Mouse (Mus musculus) B cell, adult 2 months (primary cell): Measurements from ENCODE around the gene Wsb2.
A peak's percentile ranks its signal among the peaks of the same experiment; 100 is the strongest.
"Not testable (repeated sequence)": the region's sequence is repeated elsewhere in the genome, so short reads cannot be mapped to it uniquely, and the experiment has no call there.

Source experiments
- DNase-seq, 2 experiments: peaks; one replicate each; pipeline ENCODE4 v3.0.0; 2022

Wsb2 gene

DNA sequence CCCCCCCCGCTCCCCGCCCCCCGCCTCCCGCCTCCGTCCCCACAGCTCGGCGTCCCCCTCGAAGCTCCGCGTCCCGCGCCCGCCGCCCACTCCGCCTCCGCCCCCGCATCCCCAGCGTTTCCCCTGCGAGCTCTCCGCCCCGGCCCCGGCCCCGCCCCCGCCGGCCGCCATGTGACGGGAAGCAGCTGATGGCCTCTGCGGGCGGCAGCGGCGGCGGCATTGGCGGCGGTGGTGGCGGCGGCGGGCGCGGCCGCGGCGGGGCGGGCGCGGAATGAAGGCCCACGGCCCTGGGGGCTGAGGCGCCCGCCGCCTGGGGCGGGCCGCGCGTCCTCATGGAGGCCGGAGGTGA lies at the start of gene Wsb2:
Gene Wsb2 (plus strand): TSS at position 176 of the 349 bp plus-strand sequence.
- peak; percentile 85 to 88 for DNase-seq

DNA sequence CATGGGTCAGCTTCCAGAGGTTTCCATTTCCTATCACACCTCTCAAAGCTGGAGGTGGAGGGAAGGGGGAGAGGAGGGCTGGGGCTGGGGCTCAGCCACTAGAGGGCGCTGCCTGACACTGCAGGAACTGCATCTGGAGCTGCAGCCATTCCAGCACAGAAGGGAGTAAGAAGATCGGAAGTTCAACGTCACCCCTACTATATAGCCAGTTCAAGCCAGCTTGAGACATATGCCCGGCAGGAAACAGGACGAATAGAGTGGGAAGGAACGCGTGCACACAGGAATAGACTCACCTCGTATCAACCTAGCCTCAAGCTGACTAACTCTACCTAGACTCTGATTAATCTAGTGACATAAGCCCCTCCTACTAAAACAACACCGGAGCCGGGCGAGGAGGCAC lies 49.4 kb upstream of the Wsb2 start:
- DNase-seq: peak; percentile 79

- DNase-seq: peak; percentile 54 to 56
Observed at GRCm38 (mm10) chr5:117313420-117313819, 43.7 kb upstream of the Wsb2 start.

DNA sequence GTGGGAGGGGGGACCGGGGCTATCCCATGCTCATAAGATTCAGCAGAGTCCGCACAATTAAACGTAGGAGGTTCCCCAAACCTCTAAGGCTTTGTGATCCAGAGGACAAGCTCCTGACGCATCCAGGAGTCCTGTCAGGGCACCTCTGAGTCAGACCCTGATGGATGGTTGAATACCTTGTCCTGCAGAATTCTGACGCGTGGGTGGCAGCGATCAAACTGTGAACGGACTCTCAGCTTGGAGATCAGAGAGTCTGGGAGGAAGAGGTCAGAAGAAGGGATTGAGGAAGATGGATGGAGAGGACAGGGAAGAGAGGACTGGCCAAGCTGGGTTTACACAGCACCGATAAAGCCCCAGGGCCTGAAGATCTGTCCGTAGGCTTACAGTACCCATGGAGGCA lies 43.2 kb upstream of the Wsb2 start:
- no peak for DNase-seq

DNA sequence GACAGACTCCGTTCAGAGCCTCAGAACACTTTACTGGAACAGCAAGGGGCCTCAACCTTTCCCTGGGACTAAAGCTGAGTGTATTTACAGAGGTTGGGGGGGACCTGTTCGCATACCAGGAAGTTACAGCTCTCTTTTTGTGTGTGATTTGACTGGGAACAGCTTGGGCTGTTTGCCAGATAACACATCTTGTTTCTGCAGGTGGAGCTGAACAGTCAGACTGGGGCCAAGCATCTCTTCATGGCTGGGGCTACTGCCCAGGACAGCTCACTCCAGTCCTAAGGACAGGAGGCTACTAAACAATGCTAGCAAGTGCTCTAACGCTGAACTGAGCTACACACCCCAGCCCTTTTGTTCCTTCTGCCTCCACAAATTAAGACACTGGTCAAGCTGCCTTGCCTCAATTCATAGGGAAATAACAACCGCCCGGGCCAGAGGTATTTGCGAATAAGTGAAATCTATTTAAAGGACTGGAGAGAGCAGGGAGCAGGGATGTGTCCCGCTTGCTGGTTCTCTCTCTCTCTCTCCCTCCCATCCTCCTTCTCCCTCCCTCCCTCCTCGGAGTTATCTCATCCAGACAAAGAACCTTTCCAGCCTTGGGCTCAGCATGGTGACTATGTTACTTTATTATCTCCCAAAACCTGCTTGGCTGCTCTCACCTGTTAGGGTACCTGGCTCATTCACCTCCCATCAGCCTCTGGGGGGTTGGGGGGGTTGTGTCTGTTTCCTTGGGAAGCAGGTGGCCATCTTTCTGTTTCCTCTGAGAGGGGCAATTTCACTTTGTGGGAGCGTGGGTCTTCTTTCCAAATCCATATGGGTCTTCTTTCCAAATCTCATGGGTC lies 42.3 kb upstream of the Wsb2 start:
- no peak for DNase-seq

GRCm38 (mm10) chr5:117318741-117319629 lies 38.1 kb upstream of the Wsb2 start, which contains the start of gene Vsig10:
TSS of gene Vsig10 (plus strand) at chr5:117319083.
- DNase-seq: peak; percentile 39 to 51

DNA sequence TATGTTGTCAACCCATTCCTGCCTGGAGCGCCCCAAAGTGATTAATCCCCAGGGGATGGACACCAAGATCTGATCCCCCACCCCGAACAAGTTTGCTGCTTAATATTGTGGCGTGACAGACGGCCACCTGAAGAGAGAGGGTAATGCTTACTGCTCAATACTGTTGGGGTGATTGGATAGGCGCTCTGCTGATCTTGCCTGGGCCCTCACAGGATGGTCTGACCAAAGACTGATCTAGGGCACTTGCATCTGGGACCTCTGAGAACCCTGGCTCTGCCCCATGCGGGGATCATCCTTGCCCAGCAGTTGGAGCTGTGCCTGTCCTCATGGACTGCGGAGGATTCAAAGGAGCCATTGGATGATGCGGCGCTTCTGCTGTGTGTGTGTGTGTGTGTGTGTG lies 33.4 kb upstream of the Wsb2 start:
- no peak for DNase-seq

- no peak for DNase-seq
Observed at GRCm38 (mm10) chr5:117326408-117326807, 30.7 kb upstream of the Wsb2 start.

DNA sequence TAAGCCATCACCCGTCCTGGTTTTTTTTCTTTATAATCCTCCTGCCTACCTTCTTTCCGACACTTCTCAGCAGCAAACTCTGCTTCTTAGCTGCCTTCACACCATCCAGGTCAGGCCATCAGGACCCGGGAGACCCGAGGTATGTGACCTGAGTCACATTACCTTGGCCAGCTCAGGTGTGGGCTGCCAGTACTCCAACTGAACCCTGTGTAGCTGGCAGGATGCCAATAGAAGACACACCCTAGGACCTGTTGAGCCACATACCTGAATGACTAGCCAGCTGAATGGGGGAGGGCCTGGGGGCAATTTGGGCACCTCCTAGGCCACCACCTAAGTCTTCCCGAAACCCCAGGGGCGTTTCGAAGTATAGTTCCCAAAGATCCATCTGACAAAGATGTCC lies 26.6 kb upstream of the Wsb2 start:
- DNase-seq: no peak

- DNase-seq: no peak
Observed at GRCm38 (mm10) chr5:117337999-117338398, 19.1 kb upstream of the Wsb2 start.

GRCm38 (mm10) chr5:117338503-117338902 lies 18.6 kb upstream of the Wsb2 start:
- DNase-seq: no peak

DNA sequence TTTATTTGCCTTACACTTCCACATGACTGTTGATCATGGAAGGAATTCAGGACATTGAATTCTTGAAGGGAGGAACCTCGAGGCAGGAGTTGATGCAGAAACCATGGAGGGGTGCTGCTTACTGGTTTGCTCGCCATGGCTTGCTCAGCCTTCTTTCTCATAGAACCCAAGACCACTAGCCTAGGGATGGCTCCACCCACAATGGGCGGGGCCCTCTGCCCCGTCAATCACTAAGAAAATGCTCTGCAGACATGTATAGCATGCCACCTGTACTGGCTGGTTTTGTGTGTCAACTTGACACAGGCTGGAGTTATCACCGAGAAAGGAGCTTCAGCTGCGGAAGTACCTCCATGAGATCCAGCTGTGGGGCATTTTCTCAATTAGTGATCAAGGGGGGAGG lies 17.0 kb upstream of the Wsb2 start:
- DNase-seq: no peak

DNA sequence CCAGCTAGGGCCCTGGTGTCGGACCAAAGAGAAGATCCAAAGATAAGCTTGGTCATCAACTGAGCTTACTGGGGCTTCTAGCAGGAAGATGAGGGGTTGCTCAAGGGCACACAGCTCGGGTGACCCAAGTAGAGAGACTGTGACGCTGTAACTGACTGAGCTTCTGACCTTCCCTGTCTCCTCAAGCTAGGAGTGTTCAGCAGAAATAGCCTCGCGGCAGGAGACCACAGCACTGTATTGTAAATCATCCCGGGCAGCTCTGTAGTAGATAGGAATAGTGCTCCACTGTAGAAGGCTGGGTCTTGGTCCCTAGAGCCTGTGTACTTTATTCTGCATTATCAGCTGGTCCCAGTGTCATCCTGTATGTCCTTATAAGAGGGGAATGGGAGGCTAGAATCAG lies 15.2 kb upstream of the Wsb2 start:
- DNase-seq: no peak

- not testable (repeated sequence) for DNase-seq
Observed at GRCm38 (mm10) chr5:117344496-117344895, 12.6 kb upstream of the Wsb2 start.

GRCm38 (mm10) chr5:117345432-117345976 lies 11.6 kb upstream of the Wsb2 start:
- DNase-seq: no peak

DNA sequence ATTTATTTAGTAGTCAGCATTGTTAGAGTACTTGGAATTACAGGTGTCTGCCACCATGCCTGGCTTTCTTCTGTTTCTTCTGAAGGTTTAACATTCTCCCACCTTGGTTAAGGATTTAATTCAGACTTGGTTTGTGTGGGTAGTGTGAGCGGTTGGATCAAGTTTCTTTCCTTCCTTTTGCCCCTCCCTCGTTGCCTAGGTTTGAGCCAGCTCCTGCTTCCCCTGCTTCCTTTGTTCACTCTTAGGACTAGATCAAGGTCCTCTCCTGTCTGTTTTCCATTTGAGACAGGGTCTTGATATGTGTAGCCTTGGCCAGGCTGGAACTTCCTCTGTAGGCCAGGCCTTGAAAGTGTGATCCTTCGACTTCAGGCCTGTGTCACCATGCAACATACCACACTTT lies 10.8 kb upstream of the Wsb2 start:
- no peak for DNase-seq

GRCm38 (mm10) chr5:117347011-117347410 lies 10.1 kb upstream of the Wsb2 start:
- DNase-seq: no peak

- DNase-seq: no peak
Observed at GRCm38 (mm10) chr5:117347838-117348237, 9.3 kb upstream of the Wsb2 start.

DNA sequence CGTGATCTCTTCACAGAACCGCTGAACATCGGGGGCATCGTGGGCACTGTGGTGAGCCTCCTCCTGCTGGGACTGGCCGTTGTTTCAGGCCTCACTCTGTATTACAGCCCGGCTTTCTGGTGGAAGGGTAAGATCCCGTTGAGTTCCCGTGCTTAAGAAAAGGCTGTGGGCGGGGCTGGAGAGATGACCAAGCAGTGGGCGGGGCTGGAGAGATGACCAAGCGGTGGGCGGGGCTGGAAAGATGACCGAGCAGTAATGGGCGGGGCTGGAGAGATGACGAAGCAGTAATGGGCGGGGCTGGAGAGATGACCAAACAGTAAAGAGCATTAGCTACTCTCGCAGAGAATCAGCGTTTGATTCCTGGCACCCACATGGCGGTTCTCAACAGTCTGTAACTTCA lies 8.8 kb upstream of the Wsb2 start:
- DNase-seq: no peak

DNA sequence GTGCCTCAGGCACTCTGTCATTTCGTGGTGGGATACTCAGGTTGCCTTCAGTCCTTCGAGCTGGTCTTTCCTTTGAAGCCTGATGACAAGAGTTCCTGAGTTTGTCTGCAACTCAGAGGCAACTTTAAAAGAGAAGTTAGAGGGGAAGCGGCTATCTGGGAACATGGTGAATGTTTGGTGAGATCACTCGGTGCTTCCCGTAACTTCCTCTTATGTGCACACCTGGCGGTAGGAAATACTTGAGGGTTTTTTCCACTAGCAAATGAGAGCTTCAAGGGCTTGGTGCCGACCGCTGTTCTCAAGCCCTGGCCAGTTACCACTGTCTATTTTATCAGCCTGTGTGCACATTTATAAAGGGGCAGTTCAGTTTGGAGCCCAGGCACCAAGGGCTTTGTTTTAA lies 3.0 kb upstream of the Wsb2 start:
- DNase-seq: peak; percentile 12 to 27

DNA sequence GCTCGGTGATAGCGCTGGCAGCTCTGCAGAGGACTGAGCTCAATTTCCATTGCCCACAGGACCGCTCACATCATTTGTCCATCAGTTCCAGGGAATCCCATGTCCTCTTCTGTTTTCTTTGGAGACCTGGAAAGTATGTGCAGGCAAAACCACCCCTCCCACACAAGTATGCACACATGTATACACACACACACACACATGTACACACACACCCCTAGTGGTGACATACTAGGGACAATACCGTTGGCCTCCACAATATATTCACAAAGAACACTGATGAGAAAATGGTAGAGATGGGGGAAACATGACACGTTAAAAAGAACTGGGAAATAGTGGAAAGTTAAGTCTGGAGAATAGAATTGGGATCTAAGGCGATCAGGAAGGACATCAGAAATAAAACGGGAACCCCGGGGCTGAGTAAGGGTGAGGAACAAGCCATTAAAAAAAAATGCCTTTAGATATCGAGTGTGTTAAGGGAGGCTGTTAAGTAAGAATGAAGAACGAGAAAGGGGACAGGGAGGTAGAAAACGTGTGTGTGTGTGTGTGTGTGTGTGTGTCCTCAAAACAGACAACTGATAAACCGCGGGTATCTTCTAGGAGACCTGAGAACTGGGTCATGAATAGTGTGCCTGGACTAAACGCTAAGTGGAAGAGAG lies 1.3 kb upstream of the Wsb2 start:
- no peak for DNase-seq

GRCm38 (mm10) chr5:117356365-117357128 lies 557 bp upstream of the Wsb2 start:
- DNase-seq: peak; percentile 24 to 29
